Mouse (Mus musculus): Measurements from ENCODE around the gene Ociad2.

- TF ChIP-seq POLR2A (IDR thresholded peaks at IDR 0.05; ENCODE audit: insufficient read depth, low read depth, low read length) (no peak), CTCF (IDR thresholded peaks at IDR 0.05) (no peak)
Measured at GRCm38 (mm10) chr5:73381976-73382540, 41.2 kb upstream of the Ociad2 start.

Measured in heart, adult 2 months (tissue).